Mouse (Mus musculus): ENCODE measurements around the gene Fau. TPM values are rescaled to one million over a fixed set of nuclear protein-coding genes. Genes with fewer than 3 reads are reported as not detected.
"Not testable (repeated sequence)": the region's sequence is repeated elsewhere in the genome, so short reads cannot be mapped to it uniquely, and the experiment has no call there.

The Fau gene
- polyA plus RNA-seq, 1 experiment from 2014 or later = 440 TPM

GRCm38 (mm10) chr19:6042293-6042692 is 15.4 kb upstream of the Fau start:
- no peak overlapping the region for H3K4me3 ChIP-seq (ENCODE audit: low read depth, low read length)
- no peak overlapping the region for H3K27ac ChIP-seq (ENCODE audit: low read length)
- peaks cover 15% of the 10 kb centered on the region for H3K4me1 ChIP-seq (ENCODE audit: control insufficient read depth, low read depth, low read length)
- no peaks in the 10 kb centered on the region for H3K27me3 ChIP-seq (ENCODE audit: control insufficient read depth, insufficient read depth, low read depth, low read length)
- no peak overlapping the region for H3K9ac ChIP-seq (ENCODE audit: low read depth, low read length)
- no peak overlapping the region for H3K4me2 ChIP-seq (ENCODE audit: low read depth, low read length)
- ATAC-seq (ENCODE audit: low read depth) = no peak
- no peaks in the 10 kb centered on the region for H3K9me3 ChIP-seq (replicated peaks; ENCODE audit: control insufficient read depth, low read length)
- 83% methylated on average over 9 of the region's 9 CpGs for whole genome bisulfite sequencing (ENCODE audit: insufficient replicate concordance)
- H3K36me3 ChIP-seq (ENCODE audit: control insufficient read depth, insufficient read depth) = no peaks in the 10 kb centered on the region

GRCm38 (mm10) chr19:6044102-6044501 is 13.5 kb upstream of the Fau start:
- not testable (repeated sequence) for H3K27ac ChIP-seq (ENCODE audit: low read length); ATAC-seq (ENCODE audit: low read depth); H3K36me3 ChIP-seq (ENCODE audit: control insufficient read depth, insufficient read depth); H3K4me3 ChIP-seq (ENCODE audit: low read depth, low read length); H3K4me2 ChIP-seq (ENCODE audit: low read depth, low read length); H3K9ac ChIP-seq (ENCODE audit: low read depth, low read length); H3K27me3 ChIP-seq (ENCODE audit: control insufficient read depth, insufficient read depth, low read depth, low read length); H3K9me3 ChIP-seq (replicated peaks; ENCODE audit: control insufficient read depth, low read length)
- H3K4me1 ChIP-seq (ENCODE audit: control insufficient read depth, low read depth, low read length) = peaks cover 32% of the 10 kb centered on the region
- 19% methylated on average over 4 of the region's 4 CpGs for WGBS (ENCODE audit: insufficient replicate concordance)

GRCm38 (mm10) chr19:6045366-6046293 is 12.0 kb upstream of the Fau start:
- Histone ChIP-seq H3K36me3 (ENCODE audit: control insufficient read depth, insufficient read depth) (peaks cover 22% of the 10 kb centered on the region), H3K27ac (ENCODE audit: low read length) (peak overlapping the region; percentile 98), H3K9me3 (replicated peaks; ENCODE audit: control insufficient read depth, low read length) (no peaks in the 10 kb centered on the region), H3K27me3 (ENCODE audit: control insufficient read depth, insufficient read depth, low read depth, low read length) (no peaks in the 10 kb centered on the region), H3K4me1 (ENCODE audit: control insufficient read depth, low read depth, low read length) (peaks cover 33% of the 10 kb centered on the region), H3K9ac (ENCODE audit: low read depth, low read length) (peak overlapping the region; percentile 86), H3K4me3 (ENCODE audit: low read depth, low read length) (peak overlapping the region; percentile 84), H3K4me2 (ENCODE audit: low read depth, low read length) (peak overlapping the region; percentile 98)
- peak; percentile 55 for ATAC-seq (ENCODE audit: low read depth)
- 9% methylated on average over 20 of the region's 20 CpGs for WGBS (ENCODE audit: insufficient replicate concordance)

- H3K27ac ChIP-seq (ENCODE audit: low read length) = peak within 1 kb of the TSS; percentile 98
- H3K27me3 ChIP-seq (ENCODE audit: control insufficient read depth, insufficient read depth, low read depth, low read length) = no peaks in the 10 kb centered on the region
- H3K36me3 ChIP-seq (ENCODE audit: control insufficient read depth, insufficient read depth) = peaks cover 31% of the 10 kb centered on the region
- under 1% methylated on average over 65 of the region's 65 CpGs for WGBS (ENCODE audit: insufficient replicate concordance)
- H3K9ac ChIP-seq (ENCODE audit: low read depth, low read length) = peak within 1 kb of the TSS; percentile 86
- no peaks in the 10 kb centered on the region for H3K9me3 ChIP-seq (replicated peaks; ENCODE audit: control insufficient read depth, low read length)
- H3K4me3 ChIP-seq (ENCODE audit: low read depth, low read length) = peak within 1 kb of the TSS; percentile 84
- H3K4me2 ChIP-seq (ENCODE audit: low read depth, low read length) = peak within 1 kb of the TSS; percentile 98
- H3K4me1 ChIP-seq (ENCODE audit: control insufficient read depth, low read depth, low read length) = peaks cover 33% of the 10 kb centered on the region
- peak; percentile 90 for ATAC-seq (ENCODE audit: low read depth)
Observed at GRCm38 (mm10) chr19:6046294-6047153, 11.1 kb upstream of the Fau start, which contains the start of gene Syvn1. Gene Syvn1, plus strand, starts transcription at chr19:6046576.

GRCm38 (mm10) chr19:6047154-6047898 is 10.3 kb upstream of the Fau start:
- Histone ChIP-seq H3K27me3 (ENCODE audit: control insufficient read depth, insufficient read depth, low read depth, low read length) (no peaks in the 10 kb centered on the region), H3K4me2 (ENCODE audit: low read depth, low read length) (peak overlapping the region; percentile 98), H3K4me3 (ENCODE audit: low read depth, low read length) (peak overlapping the region; percentile 84), H3K9me3 (replicated peaks; ENCODE audit: control insufficient read depth, low read length) (no peaks in the 10 kb centered on the region), H3K36me3 (ENCODE audit: control insufficient read depth, insufficient read depth) (peaks cover 39% of the 10 kb centered on the region), H3K9ac (ENCODE audit: low read depth, low read length) (peak overlapping the region; percentile 86), H3K4me1 (ENCODE audit: control insufficient read depth, low read depth, low read length) (peaks cover 33% of the 10 kb centered on the region), H3K27ac (ENCODE audit: low read length) (peak overlapping the region; percentile 98)
- peak; percentile 7 for ATAC-seq (ENCODE audit: low read depth)
- under 1% methylated on average over 44 of the region's 44 CpGs for WGBS (ENCODE audit: insufficient replicate concordance)

GRCm38 (mm10) chr19:6047899-6048166 is 9.8 kb upstream of the Fau start:
- Histone ChIP-seq H3K27me3 (ENCODE audit: control insufficient read depth, insufficient read depth, low read depth, low read length) (no peaks in the 10 kb centered on the region), H3K27ac (ENCODE audit: low read length) (no peak overlapping the region; the same call in 1 of the 2 replicates), H3K4me3 (ENCODE audit: low read depth, low read length) (peak overlapping the region; percentile 84), H3K4me2 (ENCODE audit: low read depth, low read length) (peak overlapping the region; percentile 98), H3K36me3 (ENCODE audit: control insufficient read depth, insufficient read depth) (peaks cover 44% of the 10 kb centered on the region), H3K9me3 (replicated peaks; ENCODE audit: control insufficient read depth, low read length) (no peaks in the 10 kb centered on the region), H3K4me1 (ENCODE audit: control insufficient read depth, low read depth, low read length) (peaks cover 33% of the 10 kb centered on the region), H3K9ac (ENCODE audit: low read depth, low read length) (peak overlapping the region; percentile 86)
- no peak for ATAC-seq (ENCODE audit: low read depth)
- 78% methylated on average over 8 of the region's 8 CpGs for WGBS (ENCODE audit: insufficient replicate concordance)

GRCm38 (mm10) chr19:6048681-6049410 is 8.8 kb upstream of the Fau start:
- Histone ChIP-seq H3K27me3 (ENCODE audit: control insufficient read depth, insufficient read depth, low read depth, low read length) (no peaks in the 10 kb centered on the region), H3K9me3 (replicated peaks; ENCODE audit: control insufficient read depth, low read length) (no peaks in the 10 kb centered on the region), H3K4me3 (ENCODE audit: low read depth, low read length) (peak overlapping the region; percentile 3; the same call in 1 of the 2 replicates), H3K4me2 (ENCODE audit: low read depth, low read length) (peak overlapping the region; percentile 98), H3K4me1 (ENCODE audit: control insufficient read depth, low read depth, low read length) (peaks cover 35% of the 10 kb centered on the region), H3K9ac (ENCODE audit: low read depth, low read length) (peak overlapping the region; percentile 1), H3K36me3 (ENCODE audit: control insufficient read depth, insufficient read depth) (peaks cover 54% of the 10 kb centered on the region), H3K27ac (ENCODE audit: low read length) (peak overlapping the region; percentile 9; the same call in 1 of the 2 replicates)
- WGBS (ENCODE audit: insufficient replicate concordance) = 59% methylated on average over 11 of the region's 11 CpGs
- ATAC-seq (ENCODE audit: low read depth) = no peak

- ATAC-seq (ENCODE audit: low read depth) = no peak
- peaks cover 69% of the 10 kb centered on the region for H3K36me3 ChIP-seq (ENCODE audit: control insufficient read depth, insufficient read depth)
Observed at GRCm38 (mm10) chr19:6052516-6052915, 5.1 kb upstream of the Fau start.

More at GRCm38 (mm10) chr19:6052516-6052915, 5.1 kb upstream of the Fau start:
- peaks cover 31% of the 10 kb centered on the region for H3K4me1 ChIP-seq (ENCODE audit: control insufficient read depth, low read depth, low read length)
- no peak overlapping the region for H3K4me3 ChIP-seq (ENCODE audit: low read depth, low read length)
- no peak overlapping the region for H3K27ac ChIP-seq (ENCODE audit: low read length)
- 83% methylated on average over 7 of the region's 7 CpGs for WGBS (ENCODE audit: insufficient replicate concordance)
- no peak overlapping the region for H3K9ac ChIP-seq (ENCODE audit: low read depth, low read length)
- no peaks in the 10 kb centered on the region for H3K27me3 ChIP-seq (ENCODE audit: control insufficient read depth, insufficient read depth, low read depth, low read length)
- no peak overlapping the region for H3K4me2 ChIP-seq (ENCODE audit: low read depth, low read length)
- no peaks in the 10 kb centered on the region for H3K9me3 ChIP-seq (replicated peaks; ENCODE audit: control insufficient read depth, low read length)
